In genomic region chr15:85241856-85242255, GRCm38 (mm10) we compare ENCODE assay signal across 19 mouse cellular contexts. TPM values are rescaled to one million over a fixed set of nuclear protein-coding genes. Genes with fewer than 3 reads are reported as not detected.
A peak's percentile ranks its signal among the peaks of the same experiment; 100 is the strongest.
DNase-seq lines count a peak whose midpoint lies in the region; ATAC-seq lines count a peak whose summit lies in the region.
"Had no signal": no experiment of that assay in that cellular context is flagged by ENCODE, and none has a peak within 500 bp of the region (broad histone marks: within the 10 kb centered on the region; RNA-seq: fewer than 3 reads in every experiment).

No protein-coding gene starts in this region.

- peaks cover 47% of the 10 kb centered on the region for H3K27me3 ChIP-seq in megakaryocyte, embryonic 14.5 days (replicated peaks)
- H3K27me3 ChIP-seq: Patski had no signal

- intact Hi-C loops in heart, postnatal 10 days (cut with DNase I) = no loop called here

- ATAC-seq in megakaryocyte, adult 5-6 weeks (ENCODE audit: poor library complexity, severe bottlenecking) = no peak
- ATAC-seq: activated CD4-positive, CD25-positive, alpha-beta regulatory T cell, adult 4 months; CD4-positive, CD25-positive, alpha-beta regulatory T cell, adult 4 months; Patski had no signal

- DNase-seq in heart, adult 11 months = peak; percentile 92
- DNase-seq in heart, postnatal 10 days = no peak
- DNase-seq: adrenal gland, adult 2 months; adrenal gland, adult 8-10 months; adrenal gland, postnatal 10 days; adrenal gland, postnatal 14 days; adrenal gland, postnatal 25 days; adrenal gland, postnatal 36 days; B cell, adult 2 months; cerebellum, adult 11 months; cerebellum, adult 11-12 months; cerebellum, adult 18-20 months had no signal

- H3K4me3 ChIP-seq in megakaryocyte, embryonic 14.5 days (replicated peaks) = peak overlapping the region; percentile 8

- no peaks in the 10 kb centered on the region for H3K36me3 ChIP-seq in megakaryocyte, embryonic 14.5 days (replicated peaks; ENCODE audit: low read length)
- H3K36me3 ChIP-seq: G1E had no signal

- H3K9me3 ChIP-seq in megakaryocyte, embryonic 14.5 days = no peaks in the 10 kb centered on the region

- no peaks in the 10 kb centered on the region for H3K4me1 ChIP-seq in megakaryocyte, embryonic 14.5 days

RNA-seq across cellular contexts. Expression of gene Fbln1, which starts 36.1 kb away (rescaled TPM):
- 10 to 100 TPM; 76.2 to 79.6 TPM for total RNA-seq in heart, postnatal 10 days (2021)
- not detected in 2 replicates for polyA plus RNA-seq in megakaryocyte, embryonic 14.5 days (2012; ENCODE audit: insufficient read depth, low replicate concordance)
- total RNA-seq in megakaryocyte, adult 5-6 weeks (2015) = 0.07 and 0.34 TPM in 2 replicates
- not detected in 2 replicates for total RNA-seq in megakaryocyte, adult 5-6 weeks (2017)
- total RNA-seq: MEL had no signal
- polyA plus RNA-seq: CD4-positive, CD25-positive, alpha-beta regulatory T cell, adult 4 months; G1E had no signal

Comparison
In these comparisons a context has a peak if more than half of its experiments do, and no peak if none do; other contexts are left out.
1. RNA of gene Fbln1, which starts 36.1 kb away (total RNA-seq): 76.2 to 79.6 TPM in heart, postnatal 10 days; 0.07 to 0.34 TPM in megakaryocyte, adult 5-6 weeks; every median in the first group is over 10 times any median in the second.